Mouse (Mus musculus) kidney, embryonic 16.5 days (tissue): ENCODE measurements at regions not wholly inside any gene's neighbourhood (a gene's known extent, or its start where the extent isn't known, plus 50 kb on each side); places are given as distances from the start of the nearest gene placed in this dataset.
"Not testable (repeated sequence)": the region's sequence is repeated elsewhere in the genome, so short reads cannot be mapped to it uniquely, and the experiment has no call there.

Source experiments
- ATAC-seq: fragments of 200-750 bp; cut with Nextera tagmentation; 2 replicates; pipeline ENCODE4 v1.8.0; 2017; ENCODE audit warnings: moderate TSS enrichment; ENCODE audit not compliant: low FRiP score, low TSS enrichment
- H3K27ac ChIP-seq: fragments of 300-500 bp; sonication (generic); 2 replicates; pipeline ENCODE4 v1.5.1; 2014; ENCODE audit warnings: low read length
- H3K27me3 ChIP-seq: fragments of 300-500 bp; sonication (generic); 2 replicates; pipeline ENCODE4 v1.6.1; 2014; ENCODE audit warnings: low read length, control low read depth, mixed read lengths; ENCODE audit not compliant: insufficient read depth
- H3K36me3 ChIP-seq: fragments of 300-500 bp; sonication (generic); 2 replicates; pipeline ENCODE4 v1.6.1; 2014; ENCODE audit warnings: low read length, control low read depth, mixed read lengths; ENCODE audit not compliant: insufficient read depth
- H3K4me1 ChIP-seq: fragments of 300-500 bp; sonication (generic); 2 replicates; pipeline ENCODE4 v1.6.1; 2014; ENCODE audit warnings: low read length, control low read depth, mixed read lengths; ENCODE audit not compliant: insufficient read depth
- H3K4me2 ChIP-seq: fragments of 300-500 bp; sonication (generic); replicated peaks from 2 replicates; pipeline ENCODE4 v1.6.1; 2014; ENCODE audit warnings: low read depth, low read length
- H3K4me3 ChIP-seq: fragments of 300-500 bp; sonication (generic); 2 replicates; pipeline ENCODE4 v1.5.1; 2014; ENCODE audit warnings: mild to moderate bottlenecking, low read length
- H3K9ac ChIP-seq: fragments of 300-500 bp; sonication (generic); replicated peaks from 2 replicates; pipeline ENCODE4 v1.6.1; 2014; ENCODE audit warnings: low read length
- H3K9me3 ChIP-seq: fragments of 300-500 bp; sonication (generic); 2 replicates; pipeline ENCODE4 v1.6.1; 2016; ENCODE audit warnings: low read length, control low read depth
- WGBS: fragments of 180-500 bp; shearing (Covaris S2); extraction: QIAGEN DNeasy Blood & Tissue Kit; methylation state at CpG from one replicate; pipeline ENCODE4 v1.1.7; 2014; 5-methylcytosine and 5-hydroxymethylcytosine counted together

- Histone ChIP-seq H3K4me2 (no peak overlapping the region), H3K9ac (0 out of 2 replicates have a peak overlapping the region, but pooled peaks have one; percentile 27), H3K4me3 (no peak overlapping the region), H3K27me3 (peaks cover 6% of the 10 kb centered on the region; the same call in 1 of the 2 replicates), H3K4me1 (peaks cover 3% of the 10 kb centered on the region; the same call in 1 of the 2 replicates), H3K36me3 (no peaks in the 10 kb centered on the region), H3K27ac (peak overlapping the region; percentile 4; the same call in 1 of the 2 replicates), H3K9me3 (no peaks in the 10 kb centered on the region)
- 23% methylated on average over 7 of the region's 7 CpGs for WGBS
- ATAC-seq = peak; percentile 52; the same call in 1 of the 2 replicates
Observed at GRCm38 (mm10) chr7:73657283-73657682, 82.8 kb upstream of the Fam174b start.

GRCm38 (mm10) chr7:73656424-73656795 lies 83.7 kb upstream of the Fam174b start:
- not testable (repeated sequence) for ATAC-seq, H3K36me3 ChIP-seq
- WGBS = 94% methylated on average over 16 of the region's 16 CpGs

GRCm38 (mm10) chr7:73655787-73656423 lies 84.2 kb upstream of the Fam174b start:
- Histone ChIP-seq H3K9me3 (peaks cover under 1% of the 10 kb centered on the region; the same call in 1 of the 2 replicates), H3K27ac (no peak overlapping the region), H3K4me3 (no peak overlapping the region), H3K4me2 (no peak overlapping the region), H3K27me3 (peaks cover 6% of the 10 kb centered on the region; the same call in 1 of the 2 replicates), H3K9ac (no peak overlapping the region), H3K4me1 (peaks cover 3% of the 10 kb centered on the region; the same call in 1 of the 2 replicates), H3K36me3 (no peaks in the 10 kb centered on the region)
- 22% methylated on average over 5 of the region's 5 CpGs for WGBS
- ATAC-seq = peak; percentile 26; the same call in 1 of the 2 replicates

More at GRCm38 (mm10) chr7:73656424-73656795, 83.7 kb upstream of the Fam174b start:
- H3K27me3 ChIP-seq, H3K4me2 ChIP-seq, H3K27ac ChIP-seq, H3K9ac ChIP-seq, H3K4me3 ChIP-seq, H3K9me3 ChIP-seq, H3K4me1 ChIP-seq: not testable (repeated sequence)

- no peak overlapping the region for H3K4me2 ChIP-seq
- peaks cover 7% of the 10 kb centered on the region; the same call in 1 of the 2 replicates for H3K9me3 ChIP-seq
- H3K27me3 ChIP-seq = peaks cover 6% of the 10 kb centered on the region; the same call in 1 of the 2 replicates
- WGBS = 39% methylated on average over 12 of the region's 12 CpGs
- 0 out of 2 replicates have a peak, but pooled peaks have one; percentile 29 for ATAC-seq
- no peak overlapping the region for H3K27ac ChIP-seq
- H3K4me1 ChIP-seq = peaks cover 3% of the 10 kb centered on the region; the same call in 1 of the 2 replicates
- no peak overlapping the region for H3K9ac ChIP-seq
- no peaks in the 10 kb centered on the region for H3K36me3 ChIP-seq
- H3K4me3 ChIP-seq = no peak overlapping the region
Observed at GRCm38 (mm10) chr7:73654193-73654871, 85.8 kb upstream of the Fam174b start.

- no peaks in the 10 kb centered on the region for H3K36me3 ChIP-seq
- no peak overlapping the region for H3K4me2 ChIP-seq
- H3K9me3 ChIP-seq = peaks cover 7% of the 10 kb centered on the region; the same call in 1 of the 2 replicates
- H3K9ac ChIP-seq = no peak overlapping the region
- H3K4me1 ChIP-seq = peaks cover 3% of the 10 kb centered on the region; the same call in 1 of the 2 replicates
- 92% methylated on average over 6 of the region's 6 CpGs for WGBS
- ATAC-seq = no peak
- no peak overlapping the region for H3K27ac ChIP-seq
- peaks cover 6% of the 10 kb centered on the region; the same call in 1 of the 2 replicates for H3K27me3 ChIP-seq
- no peak overlapping the region for H3K4me3 ChIP-seq
Observed at GRCm38 (mm10) chr7:73650909-73651308, 89.2 kb upstream of the Fam174b start.

- WGBS = 25% methylated on average over 4 of the region's 4 CpGs
- Histone ChIP-seq H3K27me3 (no peaks in the 10 kb centered on the region), H3K4me3 (no peak overlapping the region), H3K4me2 (no peak overlapping the region), H3K9me3 (peaks cover 7% of the 10 kb centered on the region; the same call in 1 of the 2 replicates), H3K9ac (no peak overlapping the region), H3K4me1 (no peaks in the 10 kb centered on the region), H3K27ac (no peak overlapping the region), H3K36me3 (no peaks in the 10 kb centered on the region)
- ATAC-seq = 0 out of 2 replicates have a peak, but pooled peaks have one; percentile 15
Observed at GRCm38 (mm10) chr7:73648010-73648409, 92.1 kb upstream of the Fam174b start.

- H3K36me3 ChIP-seq = no peaks in the 10 kb centered on the region
- H3K4me1 ChIP-seq = no peaks in the 10 kb centered on the region
- no peaks in the 10 kb centered on the region for H3K27me3 ChIP-seq
- no peak for ATAC-seq
- no peak overlapping the region for H3K4me2 ChIP-seq
- no peak overlapping the region for H3K27ac ChIP-seq
- peaks cover 7% of the 10 kb centered on the region; the same call in 1 of the 2 replicates for H3K9me3 ChIP-seq
- no peak overlapping the region for H3K9ac ChIP-seq
- WGBS = 84% methylated on average over 4 of the region's 4 CpGs
- no peak overlapping the region for H3K4me3 ChIP-seq
Observed at GRCm38 (mm10) chr7:73647140-73647539, 93.0 kb upstream of the Fam174b start.

- no peak overlapping the region for H3K4me3 ChIP-seq
- no peaks in the 10 kb centered on the region for H3K36me3 ChIP-seq
- H3K4me2 ChIP-seq = no peak overlapping the region
- no peak overlapping the region for H3K27ac ChIP-seq
- H3K9me3 ChIP-seq = peaks cover 7% of the 10 kb centered on the region; the same call in 1 of the 2 replicates
- H3K9ac ChIP-seq = no peak overlapping the region
- H3K4me1 ChIP-seq = no peaks in the 10 kb centered on the region
- WGBS = 73% methylated on average over 5 of the region's 5 CpGs
- no peaks in the 10 kb centered on the region for H3K27me3 ChIP-seq
- no peak for ATAC-seq
Observed at GRCm38 (mm10) chr7:73646711-73647110, 93.4 kb upstream of the Fam174b start.

GRCm38 (mm10) chr7:73644362-73644904 lies 95.7 kb upstream of the Fam174b start:
- Histone ChIP-seq H3K27me3 (no peaks in the 10 kb centered on the region), H3K9me3 (no peaks in the 10 kb centered on the region), H3K9ac (no peak overlapping the region), H3K27ac (no peak overlapping the region), H3K4me2 (no peak overlapping the region), H3K4me1 (no peaks in the 10 kb centered on the region), H3K4me3 (no peak overlapping the region), H3K36me3 (no peaks in the 10 kb centered on the region)
- ATAC-seq = no peak
- WGBS = 70% methylated on average over 4 of the region's 4 CpGs
